Mouse (Mus musculus): ENCODE results near the gene Col6a1. TPM values are rescaled to one million over a fixed set of nuclear protein-coding genes. Genes with fewer than 3 reads are reported as not detected.
"Not testable (repeated sequence)": the region's sequence is repeated elsewhere in the genome, so short reads cannot be mapped to it uniquely, and the experiment has no call there.

Col6a1 gene
- 100 to 1,000 TPM; 363 to 367 TPM for total RNA-seq (2021)
- long read RNA-seq, experiment 1, partial matches to known transcripts: 128 of 269 reads
- long read RNA-seq, experiment 1, other reads (novel, unspliced or antisense): 141 of 269 reads
- long read RNA-seq, experiment 2, partial matches to known transcripts: 158 of 619 reads
- long read RNA-seq, experiment 2, other reads (novel, unspliced or antisense): 461 of 619 reads

DNA sequence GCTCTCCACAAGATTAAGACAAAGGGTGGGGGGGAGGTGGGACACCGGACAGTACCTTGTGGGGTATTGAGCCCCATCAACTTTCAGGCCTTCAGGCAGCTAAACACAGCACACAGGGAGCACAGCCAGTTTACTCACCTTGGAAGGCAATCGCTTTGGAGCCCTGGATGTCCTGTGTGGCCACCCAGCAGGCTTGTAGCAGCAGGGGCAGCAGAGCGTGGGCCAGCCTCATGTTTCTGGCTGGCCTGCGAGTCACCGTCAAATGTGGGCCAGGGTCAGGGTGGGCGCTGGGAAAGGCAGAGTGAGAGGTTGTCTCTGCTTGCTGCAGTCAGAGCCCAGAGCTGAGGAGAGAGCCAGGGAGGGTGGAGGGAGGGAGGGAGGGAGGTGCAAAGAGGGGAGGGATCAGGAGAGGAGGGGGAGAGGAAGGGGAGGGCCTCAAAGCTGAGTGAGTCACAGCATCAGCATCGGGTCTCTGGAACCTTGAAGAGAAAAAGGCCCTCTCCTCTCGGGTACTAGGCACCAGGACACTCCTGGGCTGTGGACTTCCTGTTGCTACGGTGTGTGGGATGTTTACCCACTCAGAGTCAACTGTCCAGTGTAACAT lies at the start of gene Col6a1:
TSS of gene Col6a1 (minus strand) at position 487 of the 604 bp plus-strand sequence.
- no peak for DNase-seq (ENCODE audit: low spot score in 2 of 2)

DNA sequence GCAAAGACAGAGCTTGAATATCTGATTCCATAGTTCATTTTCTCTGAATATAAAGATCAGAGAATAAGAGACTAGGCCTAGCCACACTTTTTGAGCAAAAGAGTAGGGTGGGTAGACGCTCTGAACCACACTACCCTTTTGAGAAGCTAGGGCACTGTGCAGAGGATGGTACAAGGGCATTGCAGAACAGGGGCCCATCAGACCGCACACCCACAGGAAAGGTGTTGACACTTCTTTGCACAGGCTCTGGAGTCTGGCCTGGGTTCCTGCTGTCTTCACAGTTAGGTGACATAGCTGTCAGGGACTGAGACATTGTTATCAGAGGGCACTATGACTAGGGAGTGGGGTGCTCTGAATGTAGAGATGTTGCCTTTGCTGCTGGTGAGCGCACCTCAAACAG lies 45.7 kb upstream of the Col6a1 start:
- no peak for DNase-seq (ENCODE audit: low spot score in 2 of 2)

DNA sequence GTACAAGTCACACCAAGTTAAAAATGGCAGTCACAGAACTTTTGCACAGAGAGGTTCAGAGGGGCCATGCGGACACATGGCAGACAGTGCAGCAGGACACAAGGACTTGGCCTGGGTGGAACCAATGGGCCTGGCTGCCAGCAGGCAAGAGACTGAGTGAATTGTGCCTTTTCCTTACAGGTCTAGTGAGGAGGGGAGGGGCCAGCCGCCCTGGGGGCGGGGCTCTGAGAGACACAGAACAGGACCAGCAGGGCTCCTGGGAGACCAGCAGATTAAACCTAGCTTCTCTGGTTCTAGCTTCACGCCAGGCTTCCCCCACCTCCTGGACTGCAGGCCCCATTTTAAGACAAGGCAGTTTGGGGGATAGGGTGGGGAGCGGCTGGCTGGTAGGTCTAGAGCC lies 45.1 kb upstream of the Col6a1 start:
- DNase-seq (ENCODE audit: low spot score in 2 of 2): no peak

DNA sequence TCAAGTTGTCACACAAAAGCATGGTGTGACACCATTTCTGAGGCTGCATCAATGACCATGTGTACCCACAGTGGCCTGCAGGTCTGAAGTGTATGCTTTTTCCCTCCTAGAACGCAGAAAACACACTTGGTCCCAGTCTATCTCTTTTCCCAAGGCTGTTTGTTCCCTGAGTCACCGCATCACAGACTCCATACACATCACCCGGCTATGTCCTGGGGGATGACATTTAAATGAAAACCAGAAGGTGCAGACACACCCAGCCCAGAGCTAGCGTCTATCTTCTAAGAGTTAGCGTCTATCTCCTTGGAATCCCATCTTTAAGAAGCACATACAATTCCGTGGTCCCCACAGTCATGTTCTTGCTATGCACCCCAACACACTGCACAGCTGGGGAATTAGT lies 43.6 kb upstream of the Col6a1 start:
- DNase-seq (ENCODE audit: low spot score in 2 of 2): no peak

DNA sequence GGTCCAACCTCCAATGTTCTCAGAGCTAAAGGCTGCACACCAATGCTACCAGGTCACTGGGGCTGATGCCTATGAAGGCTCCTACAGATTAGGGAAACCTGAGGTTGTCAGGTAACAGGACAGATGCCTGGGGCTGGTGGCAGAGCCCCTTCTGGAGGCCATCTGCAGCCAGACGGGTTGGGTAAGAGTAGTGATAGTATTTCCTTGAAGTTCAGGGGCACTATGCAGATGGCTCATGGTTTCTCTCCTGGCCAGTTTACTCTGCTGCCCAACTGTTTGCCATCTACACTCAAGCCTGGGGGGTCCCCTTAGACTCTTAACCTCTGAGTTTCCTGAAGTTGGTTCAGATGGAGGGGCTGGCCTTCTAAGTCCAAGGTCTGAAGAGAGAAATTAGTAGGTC lies 40.2 kb upstream of the Col6a1 start:
- DNase-seq (ENCODE audit: low spot score in 2 of 2): no peak

DNA sequence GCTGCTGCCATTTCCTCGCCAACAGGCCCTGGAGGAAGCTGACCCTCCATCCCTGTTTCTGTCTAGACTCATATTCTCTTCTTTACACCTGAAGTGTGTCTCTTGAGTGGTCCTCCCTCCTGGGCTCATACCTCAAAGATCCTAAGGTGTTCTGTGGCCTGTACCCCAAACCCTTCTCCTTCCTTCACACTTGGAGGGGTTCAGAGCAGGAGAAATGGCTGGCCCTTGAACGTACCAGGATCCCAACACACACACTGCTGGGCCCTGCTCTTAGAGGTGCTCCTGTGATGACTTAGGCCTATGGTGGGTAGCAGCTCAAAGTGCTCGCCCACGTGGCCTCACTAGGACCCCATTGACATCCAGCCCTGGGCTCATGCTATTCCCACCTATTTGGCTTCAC lies 39.0 kb upstream of the Col6a1 start:
- no peak for DNase-seq (ENCODE audit: low spot score in 2 of 2)

DNA sequence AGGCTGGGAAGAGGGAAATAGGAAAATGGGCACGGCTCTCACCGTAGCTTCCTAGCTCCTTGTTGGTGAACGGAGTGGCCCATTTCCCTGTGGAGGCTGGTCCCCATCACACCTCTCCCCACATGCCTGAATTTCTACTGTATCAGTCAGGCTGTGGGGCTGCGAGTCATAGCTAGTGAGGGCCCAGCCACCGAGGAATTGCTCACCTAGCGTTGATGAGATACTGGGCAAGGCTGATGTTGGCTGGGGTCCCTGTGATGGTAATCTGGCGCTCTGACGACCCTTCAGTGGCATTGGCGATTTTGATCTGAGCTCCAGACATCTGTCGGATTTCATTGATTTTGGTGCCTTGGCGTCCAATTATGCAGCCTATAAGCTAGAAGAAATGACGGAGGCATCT lies 37.0 kb upstream of the Col6a1 start:
- no peak for DNase-seq (ENCODE audit: low spot score in 2 of 2)

DNA sequence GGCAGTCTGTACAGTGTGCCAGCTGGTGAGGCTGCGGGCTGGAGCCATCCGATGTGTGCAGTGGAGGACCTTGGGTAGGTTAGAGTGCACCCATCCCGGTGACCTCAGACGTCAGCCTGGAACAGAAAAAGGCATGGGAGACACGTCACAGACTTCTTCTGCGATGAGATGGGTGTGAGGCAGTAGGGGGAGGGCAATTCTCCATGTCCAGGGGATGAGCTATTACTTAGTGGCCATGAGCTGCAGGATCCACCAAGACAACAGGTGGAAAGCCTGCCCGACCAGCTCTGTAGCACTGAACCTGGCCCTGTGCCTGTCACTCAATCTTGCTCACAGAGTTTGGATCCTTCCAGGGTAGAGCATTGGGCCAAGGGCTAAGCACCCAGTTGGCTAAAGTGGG lies 36.4 kb upstream of the Col6a1 start:
- no peak for DNase-seq (ENCODE audit: low spot score in 2 of 2)

DNA sequence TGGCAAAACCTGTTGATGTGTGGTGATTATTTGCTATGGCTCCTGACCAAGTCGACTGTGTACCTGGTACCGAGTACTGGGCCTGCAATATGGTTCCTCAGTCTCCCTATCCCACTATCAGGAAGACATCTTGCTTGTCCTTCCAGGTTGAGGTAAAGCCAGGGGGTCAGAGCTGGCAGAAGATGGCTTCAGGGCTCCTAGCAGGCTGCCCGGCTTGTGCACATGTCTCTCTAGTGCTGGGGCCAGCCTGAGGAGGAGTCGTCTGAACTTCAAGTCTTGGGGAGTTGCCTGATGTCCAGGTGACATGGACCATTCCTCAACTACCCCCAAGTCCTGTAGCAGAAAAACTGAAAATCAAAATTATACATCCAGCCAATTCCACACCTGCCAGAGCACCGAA lies 33.9 kb upstream of the Col6a1 start:
- no peak for DNase-seq (ENCODE audit: low spot score in 2 of 2)

DNA sequence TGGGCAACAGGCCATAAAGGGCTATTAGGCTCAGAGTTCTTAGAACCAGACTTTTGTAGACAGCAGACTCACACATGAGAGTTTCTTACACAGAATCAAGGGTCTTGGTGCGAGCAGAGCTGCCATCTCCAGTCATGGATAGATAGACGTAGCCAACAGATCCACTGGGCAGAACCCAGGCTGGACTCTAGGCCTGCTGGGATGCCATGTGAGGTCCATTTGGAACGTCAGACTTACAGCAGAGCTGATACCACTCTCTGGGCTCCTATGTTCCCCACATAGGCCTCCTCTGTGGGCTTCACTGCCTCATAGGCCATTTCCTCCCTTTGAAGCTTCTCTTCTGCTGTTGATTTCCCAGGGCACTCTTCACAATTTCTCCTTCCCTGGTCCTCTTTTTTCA lies 27.7 kb upstream of the Col6a1 start:
- DNase-seq (ENCODE audit: low spot score in 2 of 2): no peak

DNA sequence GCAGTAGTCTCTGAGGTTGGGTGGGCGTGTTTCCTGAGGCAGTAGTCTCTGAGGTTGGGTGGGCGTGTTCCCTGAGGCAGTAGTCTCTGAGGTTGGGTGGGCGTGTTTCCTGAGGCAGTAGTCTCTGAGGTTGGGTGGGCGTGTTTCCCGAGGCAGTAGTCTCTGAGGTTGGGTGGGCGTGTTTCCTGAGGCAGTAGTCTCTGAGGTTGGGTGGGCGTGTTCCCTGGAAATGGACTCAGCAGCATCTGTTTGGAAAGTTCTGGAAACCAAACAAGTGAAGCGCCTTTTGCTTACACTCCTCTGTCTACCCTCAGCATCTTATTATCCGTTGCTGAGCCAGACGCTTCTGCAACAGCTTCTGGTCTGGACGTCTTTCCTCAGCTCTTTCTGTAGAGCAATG lies 18.3 kb upstream of the Col6a1 start:
- DNase-seq (ENCODE audit: low spot score in 2 of 2): not testable (repeated sequence)

DNA sequence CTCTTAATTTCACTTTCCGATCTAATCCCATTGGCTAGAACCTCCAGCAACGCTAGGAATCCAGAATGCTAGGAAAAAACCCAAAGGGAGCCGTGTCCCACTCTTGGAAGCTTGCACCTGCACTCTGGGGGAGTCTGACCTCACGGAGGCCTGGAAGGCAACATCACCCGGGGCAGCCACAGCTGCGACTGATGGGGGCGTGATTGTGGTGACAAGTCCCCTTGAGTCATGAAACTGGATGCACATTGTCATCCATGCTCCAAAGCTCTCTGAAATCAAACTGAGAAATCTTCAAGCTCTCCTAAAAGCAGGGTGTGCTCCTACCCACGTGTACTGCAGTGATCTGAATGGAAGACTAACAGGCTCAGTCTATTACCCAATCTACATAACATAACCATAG lies 10.8 kb upstream of the Col6a1 start:
- DNase-seq (ENCODE audit: low spot score in 2 of 2): no peak

DNA sequence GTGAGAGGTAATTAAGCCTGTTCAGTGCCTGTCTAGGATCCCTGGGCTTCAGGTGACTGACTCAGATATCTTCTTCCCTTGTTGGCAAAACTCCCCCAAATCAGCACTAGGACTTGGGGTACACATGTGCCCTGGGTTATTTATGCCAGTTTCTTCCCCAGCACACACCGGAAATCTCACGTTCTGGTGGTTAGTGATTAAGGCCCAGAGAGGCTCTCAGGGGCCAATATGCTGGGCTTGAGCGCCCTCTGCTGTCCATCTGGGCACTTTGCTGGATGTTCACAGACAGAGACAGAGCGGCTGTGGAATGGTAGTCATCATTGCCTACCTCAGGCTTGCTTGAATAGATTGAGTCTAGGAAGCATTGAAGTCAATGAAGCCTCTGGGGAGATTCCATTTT lies 9.0 kb upstream of the Col6a1 start:
- DNase-seq (ENCODE audit: low spot score in 2 of 2): peak; percentile 51 to 60

DNA sequence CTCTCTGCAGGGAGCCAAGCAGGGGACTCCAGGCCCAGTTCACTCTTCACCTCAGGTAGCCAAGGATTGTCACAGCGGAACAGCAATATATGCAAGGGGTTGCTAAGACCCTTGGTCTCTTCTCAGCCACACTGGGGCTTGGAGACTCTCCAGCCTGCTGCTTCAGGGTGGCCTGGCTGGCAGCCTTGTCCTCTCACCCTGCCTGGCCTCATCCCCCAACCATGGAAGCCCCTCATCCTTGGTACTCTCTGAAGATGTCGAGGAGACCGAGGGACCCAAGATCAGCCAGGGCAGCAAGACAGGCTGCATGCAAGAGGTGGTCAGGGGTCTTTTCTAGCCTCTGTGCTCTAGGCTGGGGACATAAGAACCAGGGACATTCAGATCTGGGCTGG lies 7.7 kb upstream of the Col6a1 start:
- no peak for DNase-seq (ENCODE audit: low spot score in 2 of 2)

DNA sequence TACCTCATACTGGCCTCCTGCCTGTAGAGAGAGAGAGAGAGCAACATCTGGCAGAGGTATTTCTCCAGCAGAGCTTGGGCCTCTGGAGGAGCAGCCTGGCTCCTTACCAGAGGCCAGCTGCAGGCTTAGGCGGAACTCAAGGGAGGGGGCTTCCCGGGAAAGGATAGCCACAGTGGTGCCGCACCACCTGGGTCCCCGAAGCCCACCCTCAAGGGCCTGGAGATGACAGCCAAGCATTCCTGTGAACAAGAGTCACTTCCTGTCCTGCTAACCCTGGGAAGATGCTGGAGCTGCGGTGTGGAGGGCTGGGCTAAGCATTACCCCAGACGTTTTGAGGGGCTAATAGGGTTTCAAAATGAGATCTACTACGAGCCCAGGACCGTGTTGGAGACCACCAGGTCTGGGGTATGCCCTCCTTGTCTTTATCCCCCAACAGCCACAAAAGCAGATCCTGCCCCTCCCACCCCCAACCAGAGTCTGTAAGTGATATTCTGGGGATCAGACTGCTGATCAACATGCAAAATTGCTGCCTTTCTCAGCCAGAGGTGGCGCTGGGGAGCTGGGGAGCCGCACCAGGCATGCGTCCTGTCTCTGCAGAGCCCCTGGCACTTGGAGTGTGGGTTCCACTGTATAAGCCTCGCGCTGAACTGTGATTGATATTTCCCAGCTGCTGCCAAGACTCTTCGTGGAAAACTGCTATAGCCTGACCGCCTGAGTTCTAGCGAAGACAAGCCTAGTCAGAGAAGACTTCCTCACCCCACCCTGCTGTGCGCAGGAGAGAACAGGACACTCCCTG lies 7.1 kb upstream of the Col6a1 start:
- peak; percentile 53 to 65 for DNase-seq (ENCODE audit: low spot score in 2 of 2)

DNA sequence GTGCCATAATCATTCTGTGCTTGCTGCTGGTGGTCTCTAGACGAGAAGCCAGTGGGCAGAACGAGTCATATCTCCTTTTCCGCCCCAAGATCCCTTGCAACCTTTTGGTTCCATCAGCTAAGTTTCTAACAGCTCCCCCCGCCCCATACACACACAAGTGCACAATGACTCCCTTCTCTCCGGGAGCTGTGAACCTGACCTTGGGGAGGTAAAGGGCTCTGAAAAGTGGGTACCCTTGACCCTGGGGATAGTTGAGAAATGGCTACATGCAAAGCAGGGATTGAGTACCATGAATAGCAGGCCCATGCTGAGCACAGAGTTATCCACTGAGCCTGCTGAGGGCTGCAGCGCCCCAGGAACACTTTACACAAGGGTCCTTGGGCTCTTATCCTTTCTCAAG lies 6.4 kb upstream of the Col6a1 start:
- DNase-seq (ENCODE audit: low spot score in 2 of 2): no peak

DNA sequence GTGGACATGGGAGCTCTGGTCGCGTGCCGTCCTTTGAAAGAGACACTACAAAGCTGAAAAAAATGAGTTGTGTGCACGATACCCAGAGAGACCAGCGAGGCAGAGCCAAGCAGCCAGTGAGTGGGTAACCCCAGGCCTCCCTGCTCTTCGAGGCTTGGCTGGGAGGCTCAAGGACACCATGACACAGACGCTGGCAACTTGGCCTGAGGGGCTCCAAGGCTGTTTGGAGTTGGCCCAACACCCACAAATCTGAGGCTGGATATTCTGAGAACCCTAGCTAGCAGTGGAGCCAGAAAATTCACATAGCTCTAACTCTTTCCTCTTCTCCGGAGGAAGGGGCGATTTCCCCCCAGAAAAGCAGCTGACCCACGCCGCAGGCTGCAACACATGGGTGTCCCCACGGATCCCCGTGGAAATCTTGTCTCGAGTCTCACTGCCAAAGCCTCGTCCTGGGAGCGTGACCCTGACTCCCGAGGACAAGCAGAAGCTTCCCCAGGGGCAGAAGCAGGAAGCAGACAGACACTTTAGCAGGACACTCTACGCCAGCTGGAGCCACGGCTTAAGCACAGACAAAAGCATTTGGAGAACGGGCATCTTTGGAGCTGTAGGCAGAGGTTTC lies 5.8 kb upstream of the Col6a1 start:
- DNase-seq (ENCODE audit: low spot score in 2 of 2): peak in 1 of 2 experiments; percentile 45

DNA sequence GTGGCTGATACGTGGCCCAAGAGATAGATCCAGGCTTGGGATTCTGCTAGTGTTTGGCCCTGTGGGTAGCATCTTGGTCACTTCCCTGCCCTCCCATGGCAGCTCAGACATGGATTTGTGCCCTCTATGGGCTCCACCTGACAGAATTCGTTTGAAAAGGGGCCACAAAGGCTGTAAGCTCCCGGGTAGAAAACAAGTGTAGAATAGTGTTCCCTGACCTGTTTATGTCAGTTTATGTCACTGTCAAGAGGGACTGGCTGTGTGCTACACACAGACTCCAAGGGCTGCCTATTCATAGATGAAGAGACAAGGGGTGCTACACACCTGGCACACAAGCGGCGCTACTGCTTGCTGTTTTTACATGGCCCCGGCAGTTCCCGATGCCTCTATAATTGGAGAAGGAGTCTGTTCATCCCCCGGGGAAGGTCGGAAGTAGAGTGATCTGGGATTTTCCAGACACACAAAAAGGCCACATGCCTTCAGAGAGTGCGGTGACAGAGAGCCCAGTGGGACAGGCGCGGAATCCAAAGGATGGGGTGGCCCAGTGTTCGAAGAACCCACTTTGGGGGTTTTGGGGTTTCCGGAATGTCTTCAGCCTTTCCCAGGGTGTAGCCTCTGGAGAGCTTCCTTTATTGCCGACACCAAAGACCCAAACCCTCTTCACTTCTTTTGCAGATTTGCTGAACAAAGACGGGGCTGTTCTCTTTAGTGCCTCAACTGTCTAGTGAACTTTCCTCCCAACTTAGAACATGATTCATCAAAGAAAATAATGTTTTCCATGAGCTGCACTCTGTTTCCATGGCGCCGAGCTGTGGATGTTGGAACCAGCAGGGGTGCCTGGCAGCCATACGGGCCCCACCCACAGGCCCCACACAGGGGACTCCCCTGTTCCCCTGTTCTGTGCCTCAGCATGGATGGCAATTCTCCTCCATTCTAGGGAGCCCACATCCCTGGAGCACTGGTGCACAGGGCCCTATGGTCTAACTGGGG lies 4.0 kb upstream of the Col6a1 start:
- DNase-seq (ENCODE audit: low spot score in 2 of 2): no peak

DNA sequence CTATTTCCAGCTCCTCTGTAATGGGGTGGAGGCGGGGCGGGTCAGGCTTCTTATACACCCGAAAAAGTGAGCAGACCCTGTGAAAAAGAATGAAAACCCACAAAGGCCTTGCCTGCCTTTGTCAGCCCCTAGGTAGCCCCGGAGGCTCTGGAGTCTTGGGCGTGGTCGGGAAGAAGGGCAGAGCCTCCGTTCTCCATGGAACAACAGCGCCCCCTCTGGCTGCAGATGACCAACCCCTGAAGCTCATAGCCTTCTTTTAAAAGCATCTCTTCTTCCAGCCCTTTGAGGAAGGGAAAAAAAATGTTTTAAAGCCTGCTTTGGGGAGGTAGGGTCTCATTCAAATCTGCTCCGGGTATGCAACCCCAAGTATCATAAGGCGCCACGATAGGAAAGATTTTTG lies 2.4 kb upstream of the Col6a1 start:
- peak in 1 of 2 experiments; percentile 60 for DNase-seq (ENCODE audit: low spot score in 2 of 2)

DNA sequence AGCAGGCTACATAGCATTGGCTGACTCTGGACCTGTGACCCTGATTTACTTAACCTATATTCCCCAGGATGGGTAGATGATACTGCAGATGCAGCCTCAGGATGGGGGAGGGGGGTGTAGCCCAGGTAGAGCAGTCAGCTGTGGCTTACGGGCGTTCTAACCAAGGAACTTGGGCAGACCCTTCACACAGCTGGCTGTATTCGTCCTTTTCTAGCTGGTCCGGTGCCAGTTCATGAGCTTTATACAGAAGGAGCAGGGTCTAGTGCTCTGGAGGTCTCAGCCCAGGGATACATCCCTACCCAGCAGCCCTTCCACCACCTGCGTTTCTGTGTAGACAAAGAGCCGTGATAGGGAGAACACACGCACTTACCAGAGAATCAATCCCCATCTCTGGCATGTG lies 1.3 kb upstream of the Col6a1 start:
- no peak for DNase-seq (ENCODE audit: low spot score in 2 of 2)

DNA sequence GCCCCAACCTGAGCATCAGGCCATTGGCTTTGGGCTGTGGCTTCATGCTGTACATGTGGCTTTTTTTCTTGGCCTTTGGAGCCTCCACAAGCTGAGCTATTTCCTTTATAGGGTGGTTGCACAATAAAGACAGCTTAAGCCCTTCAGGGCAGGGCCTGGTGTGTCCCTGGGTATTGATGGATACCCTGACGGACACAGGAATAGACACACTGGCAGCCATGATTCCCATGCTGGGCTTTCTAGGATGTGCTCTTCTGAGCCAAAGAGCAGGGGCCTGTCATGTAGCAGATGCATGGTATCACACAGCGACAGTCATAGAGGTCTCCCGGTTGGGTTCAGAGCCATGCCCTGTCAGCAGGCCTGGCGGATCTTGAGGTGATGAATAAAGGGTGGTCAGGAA lies 898 bp upstream of the Col6a1 start:
- DNase-seq (ENCODE audit: low spot score in 2 of 2): no peak
